Mouse (Mus musculus) megakaryocyte, embryonic 14.5 days (primary cell): ENCODE results near the gene Pappa.

Source experiments
- FLI1 ChIP-seq: IDR thresholded peaks from 2 replicates; pipeline ENCODE4 v1.6.1; 2012; ENCODE audit warnings: low read length, inconsistent platforms, mixed read lengths
- GATA1 ChIP-seq: IDR thresholded peaks from 3 replicates; pipeline ENCODE4 v1.6.1; 2012; ENCODE audit warnings: mixed read lengths, low read length, inconsistent platforms, borderline replicate concordance

DNA sequence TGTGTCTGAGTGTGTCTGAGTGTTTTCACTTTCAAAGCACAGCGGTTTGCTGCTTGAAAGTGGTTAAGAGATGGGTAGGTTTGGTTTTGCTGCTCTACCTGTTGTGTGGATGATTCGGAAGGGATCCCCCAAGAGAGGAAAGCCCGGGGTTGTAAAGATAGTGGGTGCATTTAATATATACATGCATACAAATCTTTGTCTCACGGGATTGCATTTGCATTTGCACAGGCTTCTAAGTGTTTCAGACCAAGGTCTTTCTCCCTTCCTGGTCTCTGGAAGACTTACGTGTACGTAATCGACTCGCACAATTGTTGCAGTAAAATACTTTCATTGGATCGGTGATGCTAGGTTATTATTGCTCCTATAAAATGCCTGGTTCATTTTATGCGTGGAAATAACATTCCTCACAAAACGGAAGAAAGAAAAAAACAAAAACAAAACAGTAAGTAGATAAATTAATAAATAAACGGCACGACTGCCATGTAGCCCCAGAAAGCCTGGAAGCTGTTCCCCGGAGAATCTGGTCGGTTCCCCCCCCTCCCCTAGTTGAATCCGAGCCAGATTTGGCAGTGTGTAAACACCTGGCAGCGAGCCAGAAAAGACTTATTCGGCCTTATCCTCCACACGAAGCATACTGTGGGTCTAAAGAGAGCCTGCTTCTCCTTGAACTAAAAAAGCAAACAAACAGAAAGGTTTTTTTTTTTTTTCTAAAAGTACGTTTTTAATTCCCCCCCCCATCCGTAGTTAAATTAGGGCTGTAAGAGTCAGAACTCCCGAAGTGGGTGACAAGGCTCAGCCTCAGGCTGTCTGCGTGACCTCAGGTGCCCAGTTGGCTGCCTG lies 2.7 kb downstream of the Pappa start:
- TF ChIP-seq GATA1 (no peak), FLI1 (no peak)
